Mouse (Mus musculus) hindbrain, embryonic 14.5 days (tissue): Measurements from ENCODE around the gene Veph1. TPM values are rescaled to one million over a fixed set of nuclear protein-coding genes. Genes with fewer than 3 reads are reported as not detected.
"Not testable (repeated sequence)": the region's sequence is repeated elsewhere in the genome, so short reads cannot be mapped to it uniquely, and the experiment has no call there.

ENCODE experiments used
- ATAC-seq: fragments of 200-750 bp; cut with Nextera tagmentation; 2 replicates; pipeline ENCODE4 v1.8.0; 2017; ENCODE audit warnings: moderate number of reproducible peaks, mild to moderate bottlenecking, moderate TSS enrichment, moderate library complexity; ENCODE audit not compliant: low FRiP score
- DNase-seq: peaks from one replicate; pipeline ENCODE4 v3.0.0-alpha.2; 2015; ENCODE audit warnings: low spot score
- H3K27ac ChIP-seq: fragments of 300-500 bp; sonication (generic); 2 replicates; pipeline ENCODE4 v1.5.1; 2014; ENCODE audit warnings: mild to moderate bottlenecking, moderate library complexity
- H3K27me3 ChIP-seq: fragments of 300-500 bp; sonication (generic); 2 replicates; pipeline ENCODE4 v1.6.1; 2014; ENCODE audit warnings: mild to moderate bottlenecking, low read length, mixed read lengths; ENCODE audit not compliant: control insufficient read depth, insufficient read depth
- H3K36me3 ChIP-seq: fragments of 300-500 bp; sonication (generic); replicated peaks from 2 replicates; pipeline ENCODE4 v1.6.1; 2014; ENCODE audit not compliant: control insufficient read depth, insufficient read depth
- H3K4me1 ChIP-seq: fragments of 300-500 bp; sonication (generic); replicated peaks from 2 replicates; pipeline ENCODE4 v1.6.1; 2014; ENCODE audit warnings: antibody characterized with exemption, low read length, mixed read lengths; ENCODE audit not compliant: control insufficient read depth, insufficient read depth
- H3K4me2 ChIP-seq: fragments of 300-500 bp; sonication (generic); replicated peaks from 2 replicates; pipeline ENCODE4 v1.6.1; 2014; ENCODE audit warnings: mild to moderate bottlenecking, moderate library complexity
- H3K4me3 ChIP-seq: fragments of 300-500 bp; sonication (generic); replicated peaks from 2 replicates; pipeline ENCODE4 v1.5.1; 2014; ENCODE audit warnings: mild to moderate bottlenecking, low read length
- H3K9ac ChIP-seq: fragments of 300-500 bp; sonication (generic); 2 replicates; pipeline ENCODE4 v1.6.1; 2014
- H3K9me3 ChIP-seq: fragments of 300-500 bp; sonication (generic); 2 replicates; pipeline ENCODE4 v1.6.1; 2016; ENCODE audit warnings: low read length; ENCODE audit not compliant: control insufficient read depth
- WGBS: fragments of 180-500 bp; shearing (Covaris S2); extraction: QIAGEN DNeasy Blood & Tissue Kit; methylation state at CpG from one replicate; pipeline ENCODE4 v1.1.7; 2014; 5-methylcytosine and 5-hydroxymethylcytosine counted together
- polyA plus RNA-seq: library from polyadenylated mRNA; unstranded; fragments of >200 nt; fragmentation: Nextera tagmentation; extraction: Ambion mirVana; gene quantifications from 2 replicates; pipeline ENCODE4 v1.2.1, GENCODE M21; 2014

The Veph1 gene
- polyA plus RNA-seq, 1 experiment from 2014 or later: 2.7 TPM

- Histone ChIP-seq H3K27ac (no peak overlapping the region), H3K27me3 (no peaks in the 10 kb centered on the region), H3K9ac (no peak overlapping the region), H3K9me3 (no peaks in the 10 kb centered on the region), H3K36me3 (no peaks in the 10 kb centered on the region), H3K4me1 (no peaks in the 10 kb centered on the region), H3K4me2 (no peak overlapping the region), H3K4me3 (no peak overlapping the region)
- DNase-seq (no peak), ATAC-seq (no peak)
These were observed 56.2 kb downstream of the Veph1 start for GRCm38 (mm10) chr3:66240476-66240875.

GRCm38 (mm10) chr3:66236234-66236871 lies 60.3 kb downstream of the Veph1 start:
- not testable (repeated sequence) for H3K4me2 ChIP-seq, H3K4me3 ChIP-seq, H3K9me3 ChIP-seq, H3K27me3 ChIP-seq, H3K9ac ChIP-seq, H3K36me3 ChIP-seq, H3K27ac ChIP-seq, H3K4me1 ChIP-seq
- peak; percentile 55; the same call in 1 of the 2 replicates for ATAC-seq
- 49% methylated on average over 4 of the region's 4 CpGs for WGBS
- DNase-seq: peak; percentile 67

GRCm38 (mm10) chr3:66224931-66225537 lies 71.6 kb downstream of the Veph1 start:
- no peaks in the 10 kb centered on the region for H3K9me3 ChIP-seq
- H3K36me3 ChIP-seq: no peaks in the 10 kb centered on the region
- no peak for DNase-seq
- no peak overlapping the region for H3K27ac ChIP-seq
- H3K4me2 ChIP-seq: no peak overlapping the region
- 85% methylated on average over 15 of the region's 15 CpGs for WGBS
- peaks cover 5% of the 10 kb centered on the region; the same call in 1 of the 2 replicates for H3K27me3 ChIP-seq
- no peak overlapping the region for H3K9ac ChIP-seq
- H3K4me3 ChIP-seq: no peak overlapping the region
- no peak for ATAC-seq
- peaks cover 4% of the 10 kb centered on the region; the same call in 1 of the 2 replicates for H3K4me1 ChIP-seq

GRCm38 (mm10) chr3:66221243-66221611 lies 75.4 kb downstream of the Veph1 start:
- Histone ChIP-seq H3K4me1 (peaks cover 8% of the 10 kb centered on the region; the same call in 1 of the 2 replicates), H3K9ac (peak overlapping the region; percentile 69), H3K4me2 (peak overlapping the region; percentile 98), H3K4me3 (peak overlapping the region; percentile 51), H3K27me3 (peaks cover 5% of the 10 kb centered on the region; the same call in 1 of the 2 replicates), H3K27ac (no peak overlapping the region), H3K36me3 (no peaks in the 10 kb centered on the region), H3K9me3 (no peaks in the 10 kb centered on the region)
- ATAC-seq (peak; percentile 38; the same call in 1 of the 2 replicates), DNase-seq (peak; percentile 33)
- WGBS: under 1% methylated on average over 11 of the region's 11 CpGs

GRCm38 (mm10) chr3:66220554-66221242 lies 75.9 kb downstream of the Veph1 start:
- Histone ChIP-seq H3K4me1 (peaks cover 8% of the 10 kb centered on the region; the same call in 1 of the 2 replicates), H3K9ac (peak overlapping the region; percentile 69), H3K9me3 (no peaks in the 10 kb centered on the region), H3K27ac (peak overlapping the region; percentile 47; the same call in 1 of the 2 replicates), H3K27me3 (peaks cover 5% of the 10 kb centered on the region; the same call in 1 of the 2 replicates), H3K4me3 (peak overlapping the region; percentile 51), H3K36me3 (no peaks in the 10 kb centered on the region), H3K4me2 (peak overlapping the region; percentile 98)
- under 1% methylated on average over 53 of the region's 54 CpGs for WGBS
- ATAC-seq (peak; percentile 89), DNase-seq (peak; percentile 54)

GRCm38 (mm10) chr3:66219655-66220191 lies 76.9 kb downstream of the Veph1 start, which contains the start of gene Ptx3:
TSS of gene Ptx3 (plus strand) at chr3:66219910.
- H3K36me3 ChIP-seq: no peaks in the 10 kb centered on the region
- H3K27me3 ChIP-seq: peaks cover 5% of the 10 kb centered on the region; the same call in 1 of the 2 replicates
- peak within 1 kb of the TSS; percentile 47; the same call in 1 of the 2 replicates for H3K27ac ChIP-seq
- 3% methylated on average over 20 of the region's 20 CpGs for WGBS
- peak; percentile 25 for DNase-seq
- H3K4me2 ChIP-seq: peak within 1 kb of the TSS; percentile 98
- peak; percentile 38; the same call in 1 of the 2 replicates for ATAC-seq
- no peaks in the 10 kb centered on the region for H3K9me3 ChIP-seq
- H3K4me3 ChIP-seq: peak within 1 kb of the TSS; percentile 51
- peak within 1 kb of the TSS; percentile 69 for H3K9ac ChIP-seq
- peaks cover 8% of the 10 kb centered on the region; the same call in 1 of the 2 replicates for H3K4me1 ChIP-seq

- Histone ChIP-seq H3K27ac (no peak overlapping the region), H3K27me3 (no peaks in the 10 kb centered on the region), H3K36me3 (no peaks in the 10 kb centered on the region), H3K4me3 (no peak overlapping the region), H3K9me3 (no peaks in the 10 kb centered on the region), H3K4me2 (no peak overlapping the region), H3K9ac (no peak overlapping the region), H3K4me1 (peaks cover 4% of the 10 kb centered on the region; the same call in 1 of the 2 replicates)
- no peak for DNase-seq
- no peak for ATAC-seq
- 73% methylated on average over 8 of the region's 8 CpGs for WGBS
These were observed 80.9 kb downstream of the Veph1 start for GRCm38 (mm10) chr3:66215759-66216158.

- H3K27me3 ChIP-seq: no peaks in the 10 kb centered on the region
- no peaks in the 10 kb centered on the region for H3K9me3 ChIP-seq
- H3K4me3 ChIP-seq: no peak overlapping the region
- H3K27ac ChIP-seq: no peak overlapping the region
- DNase-seq (no peak), ATAC-seq (no peak)
- no peak overlapping the region for H3K9ac ChIP-seq
- H3K4me1 ChIP-seq: no peaks in the 10 kb centered on the region
- 100% methylated on average over 1 of the region's 1 CpGs for WGBS
- H3K4me2 ChIP-seq: no peak overlapping the region
- H3K36me3 ChIP-seq: no peaks in the 10 kb centered on the region
These were observed 83.1 kb downstream of the Veph1 start for GRCm38 (mm10) chr3:66213524-66213923.
